Mouse (Mus musculus): ENCODE measurements around the gene Fbn1. TPM values are rescaled to one million over a fixed set of nuclear protein-coding genes. Genes with fewer than 3 reads are reported as not detected.

Gene Fbn1
- total and polyA plus RNA-seq, 3 experiments: 0.04 to 0.17 (median 0.09) TPM

DNA sequence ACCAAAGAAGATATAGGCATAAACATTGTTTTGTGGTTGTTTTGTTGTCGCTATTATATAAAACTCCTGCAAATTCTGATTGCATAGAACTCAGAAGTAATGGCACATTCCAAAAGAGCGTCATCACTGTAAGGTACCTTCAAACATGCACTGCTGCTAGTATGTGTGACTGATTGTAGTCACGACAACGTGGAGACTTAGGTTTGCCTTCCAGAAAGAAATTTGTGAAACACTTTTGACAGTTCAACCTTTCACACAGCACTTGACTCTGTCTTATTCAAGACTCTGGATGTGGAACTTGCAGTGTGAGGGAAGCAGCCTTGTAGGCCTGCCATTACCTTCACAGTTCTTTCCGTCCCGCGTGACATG is 124.5 kb downstream of the Fbn1 start:
- dilution Hi-C loops (cut with MboI; ENCODE audit: extremely low pct_ligation_motif_present, extremely low pct_unique_long_range_greater_than_20kb, low sequenced_read_pairs): no loop called here
- DNase-seq (ENCODE audit: extremely low read depth): no peak
- no peaks in the 10 kb centered on the region for H3K27me3 ChIP-seq (replicated peaks)
- no peak for TF ChIP-seq ZMIZ1 (IDR thresholded peaks at IDR 0.05; ENCODE audit: low read depth, low read length)
- TF ChIP-seq JUN (IDR thresholded peaks at IDR 0.05; ENCODE audit: insufficient read depth, low read depth, low read length): no peak
- no peak for TF ChIP-seq RCOR1 (conservative IDR thresholded peaks at IDR 0.05; ENCODE audit: low read depth, low read length)
- TF ChIP-seq EP300 (IDR thresholded peaks at IDR 0.05; ENCODE audit: low read length): no peak
- no peak for TF ChIP-seq HCFC1 (IDR thresholded peaks at IDR 0.05; ENCODE audit: low read depth, low read length)
- no peak for TF ChIP-seq NRF1 (IDR thresholded peaks at IDR 0.05; ENCODE audit: low read depth, low read length)
- TF ChIP-seq MAX (IDR thresholded peaks at IDR 0.05; ENCODE audit: low read length): no peak
- TF ChIP-seq ETS1 (conservative IDR thresholded peaks at IDR 0.05; ENCODE audit: low read depth, low read length): no peak
- TF ChIP-seq USF2 (conservative IDR thresholded peaks at IDR 0.05; ENCODE audit: low read depth, low read length): no peak
- H3K9me3 ChIP-seq (replicated peaks; ENCODE audit: low read length): no peaks in the 10 kb centered on the region
- in situ Hi-C loops (cut with MboI; ENCODE audit: low pct_ligation_motif_present, low pct_unique_long_range_greater_than_20kb, low sequenced_read_pairs): no loop called here
- H3K9ac ChIP-seq (ENCODE audit: insufficient read depth, low read depth): no peak overlapping the region
- H3K4me1 ChIP-seq (ENCODE audit: control insufficient read depth in 1 of 2, insufficient read depth in 2 of 2): peaks cover 0 to 3% of the 10 kb centered on the region in 2 experiments; a peak in 1 of 4 replicates
- no peaks in the 10 kb centered on the region for H3K36me3 ChIP-seq (replicated peaks in 1 of 2; ENCODE audit: control insufficient read depth in 1 of 2, insufficient read depth in 1 of 2, low read length in 1 of 2)
- H3K27ac ChIP-seq (ENCODE audit: insufficient read depth, low read depth): no peak overlapping the region
- H3K79me2 ChIP-seq (replicated peaks; ENCODE audit: control insufficient read depth, extremely low read depth, insufficient read depth, poor library complexity, severe bottlenecking): no peaks in the 10 kb centered on the region
- no peak overlapping the region for H3K4me3 ChIP-seq (replicated peaks in 1 of 3; ENCODE audit: low read depth in 2 of 3, low read length in 2 of 3, poor library complexity in 1 of 3)
- no peak overlapping the region for H3K4me2 ChIP-seq (ENCODE audit: insufficient read depth, low read depth, poor library complexity, severe bottlenecking)

DNA sequence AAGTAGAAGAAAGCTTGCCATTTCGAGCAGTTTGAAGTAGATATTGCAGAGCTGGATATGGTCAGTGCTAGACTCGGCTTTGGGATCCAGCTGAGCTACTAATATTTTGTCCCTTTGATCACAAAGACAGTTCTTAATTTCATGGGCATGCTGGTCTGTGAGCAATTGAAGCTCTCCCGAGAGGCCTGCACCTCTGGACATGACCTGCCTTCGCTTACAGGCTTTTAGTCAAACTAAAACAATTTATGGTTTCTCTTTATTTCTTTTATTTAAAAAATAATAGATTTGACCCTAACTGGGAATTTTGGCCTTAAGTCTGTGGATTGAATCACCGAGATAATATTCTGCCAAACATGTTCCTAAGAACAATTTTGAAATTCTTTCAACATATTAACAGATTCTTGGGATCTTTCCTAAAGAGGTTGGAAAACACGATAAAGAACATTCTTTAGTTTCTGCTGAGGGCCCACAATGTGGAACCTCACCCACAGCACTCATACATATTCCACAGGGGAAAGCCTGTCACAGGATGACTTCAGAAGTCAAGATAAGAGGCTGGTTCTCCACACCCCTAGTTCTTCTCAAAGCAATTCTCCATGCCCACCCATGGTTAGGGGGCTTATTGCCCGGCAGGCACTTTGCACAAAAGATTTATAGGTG is 125.0 kb downstream of the Fbn1 start:
- no peak for DNase-seq (ENCODE audit: extremely low read depth)
- Histone ChIP-seq H3K27ac (ENCODE audit: insufficient read depth, low read depth) (no peak overlapping the region), H3K4me1 (ENCODE audit: control insufficient read depth in 1 of 2, insufficient read depth in 2 of 2) (peaks cover 0 to 3% of the 10 kb centered on the region in 2 experiments; a peak in 1 of 4 replicates), H3K9me3 (replicated peaks; ENCODE audit: low read length) (no peaks in the 10 kb centered on the region), H3K9ac (ENCODE audit: insufficient read depth, low read depth) (no peak overlapping the region), H3K27me3 (replicated peaks) (no peaks in the 10 kb centered on the region), H3K79me2 (replicated peaks; ENCODE audit: control insufficient read depth, extremely low read depth, insufficient read depth, poor library complexity, severe bottlenecking) (no peaks in the 10 kb centered on the region), H3K4me3 (replicated peaks in 1 of 3; ENCODE audit: low read depth in 2 of 3, low read length in 2 of 3, poor library complexity in 1 of 3) (no peak overlapping the region), H3K36me3 (replicated peaks in 1 of 2; ENCODE audit: control insufficient read depth in 1 of 2, insufficient read depth in 1 of 2, low read length in 1 of 2) (no peaks in the 10 kb centered on the region), H3K4me2 (ENCODE audit: insufficient read depth, low read depth, poor library complexity, severe bottlenecking) (peak overlapping the region; percentile 48; the same call in 1 of the 2 replicates)
- no peak for TF ChIP-seq ELF1 (IDR thresholded peaks at IDR 0.05; ENCODE audit: low read depth, low read length)
- TF ChIP-seq JUN (IDR thresholded peaks at IDR 0.05; ENCODE audit: insufficient read depth, low read depth, low read length): no peak
- TF ChIP-seq ZNF384 (IDR thresholded peaks at IDR 0.05; ENCODE audit: low read depth, low read length): no peak
- TF ChIP-seq RCOR1 (conservative IDR thresholded peaks at IDR 0.05; ENCODE audit: low read depth, low read length): no peak
- no peak for TF ChIP-seq ZMIZ1 (IDR thresholded peaks at IDR 0.05; ENCODE audit: low read depth, low read length)
- no peak for TF ChIP-seq MEF2A (IDR thresholded peaks at IDR 0.05; ENCODE audit: borderline replicate concordance, low read depth, low read length)
- TF ChIP-seq TCF12 (IDR thresholded peaks at IDR 0.05; ENCODE audit: low read depth, low read length): no peak
- no peak for TF ChIP-seq NELFE (IDR thresholded peaks at IDR 0.05; ENCODE audit: low read depth, low read length)
- no peak for TF ChIP-seq POLR2AphosphoS2 (IDR thresholded peaks at IDR 0.05; ENCODE audit: low read depth, low read length)
- TF ChIP-seq SMC3 (IDR thresholded peaks at IDR 0.05; ENCODE audit: low read depth, low read length): no peak
- TF ChIP-seq JUND (conservative IDR thresholded peaks at IDR 0.05; ENCODE audit: low read depth, low read length): no peak
- in situ Hi-C loops (cut with MboI; ENCODE audit: low pct_ligation_motif_present, low pct_unique_long_range_greater_than_20kb, low sequenced_read_pairs) (no loop called here), dilution Hi-C loops (cut with MboI; ENCODE audit: extremely low pct_ligation_motif_present, extremely low pct_unique_long_range_greater_than_20kb, low sequenced_read_pairs) (no loop called here)
